Mouse (Mus musculus) MEL (cell line): ENCODE data around the gene Rpl37. TPM values are rescaled to one million over a fixed set of nuclear protein-coding genes. Genes with fewer than 3 reads are reported as not detected.

Experiments
- DNase-seq: peaks from one replicate; pipeline ENCODE4 v3.0.0; 2011; ENCODE audit warnings: low read depth, low spot score
- H3K27ac ChIP-seq: 2 replicates; pipeline ENCODE4 v1.5.1; 2012; ENCODE audit warnings: low read depth, mild to moderate bottlenecking, control low read depth, low read length, moderate library complexity; ENCODE audit not compliant: control insufficient read depth
- H3K27me3 ChIP-seq, 2 experiments: fragments of 150-350 bp in 1 of 2; sonication (generic) in 1 of 2; 2 replicates each; pipeline ENCODE4 v1.6.1; 2012; ENCODE audit warnings: low read length in 2 of 2, mild to moderate bottlenecking in 2 of 2, improper control_type of control experiment in 1 of 2, moderate library complexity in 1 of 2; ENCODE audit not compliant: insufficient read depth in 2 of 2, control insufficient read depth in 1 of 2
- H3K36me3 ChIP-seq, 2 experiments: 2 replicates each; pipeline ENCODE4 v1.6.1; 2012 to 2014; ENCODE audit warnings: low read length in 2 of 2, improper control_type of control experiment in 1 of 2, inconsistent platforms in 1 of 2, mild to moderate bottlenecking in 1 of 2; ENCODE audit not compliant: insufficient read depth in 2 of 2, control insufficient read depth in 1 of 2
- H3K4me1 ChIP-seq, 2 experiments: fragments of 150-350 bp in 1 of 2; sonication (generic) in 1 of 2; 2 replicates each; pipeline ENCODE4 v1.6.1; 2012; ENCODE audit warnings: low read length in 2 of 2, improper control_type of control experiment in 1 of 2, mild to moderate bottlenecking in 1 of 2; ENCODE audit not compliant: insufficient read depth in 2 of 2, control insufficient read depth in 1 of 2
- H3K4me3 ChIP-seq, 2 experiments: fragments of 150-350 bp in 1 of 2; sonication (generic) in 1 of 2; 2 replicates each; pipeline ENCODE4 v1.5.1; 2012; ENCODE audit warnings: low read depth in 2 of 2, low read length in 2 of 2, mild to moderate bottlenecking in 2 of 2, moderate library complexity in 2 of 2, control low read depth in 1 of 2, improper control_type of control experiment in 1 of 2; ENCODE audit not compliant: control insufficient read depth in 1 of 2, insufficient read depth in 1 of 2
- H3K79me2 ChIP-seq: 2 replicates; pipeline ENCODE4 v1.6.1; 2012; ENCODE audit warnings: mild to moderate bottlenecking, low read length, moderate library complexity; ENCODE audit not compliant: control insufficient read depth, poor library complexity, insufficient read depth
- H3K9ac ChIP-seq: 2 replicates; pipeline ENCODE4 v1.6.1; 2012; ENCODE audit warnings: low read depth, mild to moderate bottlenecking, control low read depth, low read length, moderate library complexity; ENCODE audit not compliant: control insufficient read depth, poor library complexity, severe bottlenecking
- H3K9me3 ChIP-seq: fragments of 150-350 bp; sonication (generic); replicated peaks from 2 replicates; pipeline ENCODE4 v1.6.1; 2012; ENCODE audit warnings: mild to moderate bottlenecking, low read length, improper control_type of control experiment, moderate library complexity; ENCODE audit not compliant: insufficient read depth
- CHD1 ChIP-seq: IDR thresholded peaks from 2 replicates; pipeline ENCODE4 v1.6.1; 2012; ENCODE audit warnings: low read depth, mild to moderate bottlenecking, inconsistent platforms, low read length, improper control_type of control experiment
- CHD2 ChIP-seq: IDR thresholded peaks from 2 replicates; pipeline ENCODE4 v1.6.1; 2011; ENCODE audit warnings: low read length, improper control_type of control experiment
- ETS1 ChIP-seq: IDR thresholded peaks from 2 replicates; pipeline ENCODE4 v1.6.1; 2012; ENCODE audit warnings: low read depth, mild to moderate bottlenecking, inconsistent platforms, low read length, improper control_type of control experiment, moderate library complexity
- JUND ChIP-seq: IDR thresholded peaks from 2 replicates; pipeline ENCODE4 v1.6.1; 2011; ENCODE audit warnings: low read depth, mild to moderate bottlenecking, improper control_type of control experiment, low read length
- KAT2A ChIP-seq: conservative IDR thresholded peaks from 2 replicates; pipeline ENCODE4 v1.6.1; 2012; ENCODE audit warnings: low read depth, low read length, improper control_type of control experiment, inconsistent platforms
- MXI1 ChIP-seq: IDR thresholded peaks from 2 replicates; pipeline ENCODE4 v1.6.1; 2011; ENCODE audit warnings: mild to moderate bottlenecking, low read depth, low read length, improper control_type of control experiment
- MYC ChIP-seq: IDR thresholded peaks from 2 replicates; pipeline ENCODE4 v1.6.1; 2011; ENCODE audit warnings: low read depth, mild to moderate bottlenecking, low read length, improper control_type of control experiment, moderate library complexity
- POLR2AphosphoS2 ChIP-seq: IDR thresholded peaks from 2 replicates; pipeline ENCODE4 v1.6.1; 2011; ENCODE audit warnings: low read length, improper control_type of control experiment
- POLR2AphosphoS5 ChIP-seq: IDR thresholded peaks from 2 replicates; pipeline ENCODE4 v1.6.1; 2012; ENCODE audit warnings: low read depth, borderline replicate concordance, mild to moderate bottlenecking, inconsistent platforms, low read length, moderate library complexity, mixed read lengths
- RAD21 ChIP-seq: IDR thresholded peaks from 2 replicates; pipeline ENCODE4 v1.6.1; 2011; ENCODE audit warnings: mild to moderate bottlenecking, low read depth, low read length, improper control_type of control experiment
- SIN3A ChIP-seq: IDR thresholded peaks from 2 replicates; pipeline ENCODE4 v1.6.1; 2012; ENCODE audit warnings: low read length, improper control_type of control experiment, inconsistent platforms
- USF1 ChIP-seq: IDR thresholded peaks from 2 replicates; pipeline ENCODE4 v1.6.1; 2014; ENCODE audit warnings: low read depth, mild to moderate bottlenecking, inconsistent platforms, low read length, improper control_type of control experiment, moderate library complexity
- USF2 ChIP-seq, 2 experiments: IDR thresholded peaks; 2 replicates each; pipeline ENCODE4 v1.6.1; 2011 to 2012; ENCODE audit warnings: improper control_type of control experiment in 2 of 2, low read length in 2 of 2, borderline replicate concordance in 1 of 2, inconsistent platforms in 1 of 2, low read depth in 1 of 2, mild to moderate bottlenecking in 1 of 2; ENCODE audit not compliant: insufficient read depth in 1 of 2
- ZKSCAN1 ChIP-seq: IDR thresholded peaks from 2 replicates; pipeline ENCODE4 v1.6.1; 2012; ENCODE audit warnings: low read depth, mild to moderate bottlenecking, inconsistent platforms, low read length, improper control_type of control experiment, moderate library complexity
- ZMIZ1 ChIP-seq: IDR thresholded peaks from 2 replicates; pipeline ENCODE4 v1.6.1; 2012; ENCODE audit warnings: low read depth, mild to moderate bottlenecking, inconsistent platforms, low read length, improper control_type of control experiment, moderate library complexity
- ZNF384 ChIP-seq: IDR thresholded peaks from 2 replicates; pipeline ENCODE4 v1.6.1; 2012; ENCODE audit warnings: low read depth, mild to moderate bottlenecking, inconsistent platforms, low read length, improper control_type of control experiment
- polyA plus RNA-seq, 2 experiments: library from polyadenylated mRNA; stranded (reverse) in 1 of 2; unstranded in 1 of 2; fragments of >175 nt in 1 of 2; fragments of >200 nt in 1 of 2; gene quantifications; 2 replicates each; pipeline versions ENCODE4 v1.2.1 to v1.2.4; 2012; ENCODE audit warnings: low replicate concordance in 2 of 2, low read depth in 1 of 2; ENCODE audit not compliant: insufficient read length in 2 of 2, insufficient read depth in 1 of 2, missing spikeins in 1 of 2
- total RNA-seq: library from RNA; depleted of rRNA; stranded (reverse); fragments of 300-350 nt; gene quantifications from 2 replicates; pipeline ENCODE4 v1.2.3, GENCODE M21; 2012

The Rpl37 gene
- total and polyA plus RNA-seq, 3 experiments: 923 to 1,669 (median 1,012) TPM

DNA sequence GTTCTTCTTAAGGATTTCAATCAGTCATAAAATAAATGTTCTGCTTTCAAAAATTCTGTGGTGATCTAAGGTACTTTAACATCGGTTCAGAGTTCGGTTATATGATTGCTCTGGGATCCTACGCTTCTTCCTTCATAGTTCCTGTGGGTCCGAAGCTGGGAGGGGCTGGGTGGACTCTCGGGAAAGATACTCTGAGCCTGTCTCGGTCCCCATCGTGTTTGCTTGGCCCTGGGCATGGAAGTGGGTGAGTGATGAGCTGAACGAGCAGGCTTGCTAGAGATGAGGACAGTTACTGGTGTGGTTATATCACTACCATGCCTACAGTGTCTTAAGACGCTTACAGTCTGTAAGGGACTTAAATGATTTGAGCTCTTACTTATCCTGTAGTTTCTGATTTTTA is 2.2 kb downstream of the Rpl37 start:
- Histone ChIP-seq H3K9me3 (no peaks in the 10 kb centered on the region), H3K4me3 (peak overlapping the region; percentile 61 to 85), H3K79me2 (peaks cover 36% of the 10 kb centered on the region), H3K36me3 (peaks cover 25 to 37% of the 10 kb centered on the region in 2 experiments), H3K9ac (peak overlapping the region; percentile 96), H3K27ac (peak overlapping the region; percentile 36), H3K4me1 (peaks cover 2 to 16% of the 10 kb centered on the region in 2 experiments; a peak in 3 of 4 replicates), H3K27me3 (no peaks in the 10 kb centered on the region)
- DNase-seq: no peak
- TF ChIP-seq USF1: no peak
- TF ChIP-seq ZNF384: no peak
- TF ChIP-seq RAD21: no peak
- no peak for TF ChIP-seq SIN3A
- no peak for TF ChIP-seq JUND
- TF ChIP-seq USF2 (IDR thresholded peaks at IDR 0.05; ENCODE audit: borderline replicate concordance in 1 of 2, insufficient read depth in 1 of 2, low read depth in 1 of 2, low read length in 2 of 2): no peak
- TF ChIP-seq ZKSCAN1: no peak
- TF ChIP-seq MYC: no peak
- TF ChIP-seq CHD2: no peak
- no peak for TF ChIP-seq CHD1

DNA sequence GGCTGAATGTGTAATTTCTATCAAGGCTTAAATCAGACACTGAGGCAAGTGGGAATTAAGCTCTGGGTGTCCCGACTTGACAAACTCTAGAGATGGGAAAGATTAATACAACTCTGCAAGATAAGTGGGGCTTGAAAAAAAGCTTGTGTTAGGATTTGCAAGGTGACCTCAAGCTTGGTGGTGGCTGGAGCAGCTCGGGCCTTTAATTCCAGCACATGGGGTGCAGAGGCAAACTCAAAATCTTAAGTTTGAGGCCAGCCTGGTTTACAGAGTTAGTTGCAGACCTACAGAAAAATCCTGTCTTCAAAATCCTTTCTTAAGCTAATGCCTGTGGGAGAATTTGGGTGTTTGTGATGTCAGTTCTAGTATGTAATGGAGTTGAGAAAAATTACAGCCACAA is 2.7 kb downstream of the Rpl37 start:
- TF ChIP-seq POLR2AphosphoS2: peak; percentile 66
- 0 out of 2 replicates have a peak, but pooled peaks have one; percentile 35 for TF ChIP-seq ZMIZ1
- TF ChIP-seq KAT2A: no peak
- peak; percentile 18; the same call in 1 of the 2 replicates for TF ChIP-seq MXI1
- no peak for TF ChIP-seq USF2 (IDR thresholded peaks at IDR 0.05; ENCODE audit: borderline replicate concordance in 1 of 2, insufficient read depth in 1 of 2, low read depth in 1 of 2, low read length in 2 of 2)
- 0 out of 2 replicates have a peak, but pooled peaks have one; percentile 9 for TF ChIP-seq ETS1
- TF ChIP-seq POLR2AphosphoS5: no peak
- TF ChIP-seq SIN3A: peak; percentile 30; the same call in 1 of the 2 replicates
- 0 out of 2 replicates have a peak, but pooled peaks have one; percentile 18 for TF ChIP-seq CHD1

More for the DNA sequence above, 2.7 kb downstream of the Rpl37 start:
- Histone ChIP-seq H3K4me3 (peak overlapping the region in 1 of 2 experiments; percentile 85; a peak in 1 of 4 replicates), H3K9me3 (no peaks in the 10 kb centered on the region), H3K27ac (peak overlapping the region; percentile 36), H3K27me3 (no peaks in the 10 kb centered on the region), H3K9ac (peak overlapping the region; percentile 96), H3K4me1 (peaks cover 2 to 14% of the 10 kb centered on the region in 2 experiments; a peak in 3 of 4 replicates), H3K79me2 (peaks cover 36% of the 10 kb centered on the region), H3K36me3 (peaks cover 25 to 36% of the 10 kb centered on the region in 2 experiments)
- DNase-seq: no peak
